Mouse (Mus musculus) ES-Bruce4 (cell line): ENCODE measurements around the gene Psmd5.

ENCODE experiments used
- CTCF ChIP-seq: IDR thresholded peaks from one replicate; pipeline ENCODE4 v1.8.1; 2011; ENCODE audit warnings: low read depth, low read length
- POLR2A ChIP-seq: IDR thresholded peaks from one replicate; pipeline ENCODE4 v1.8.1; 2011; ENCODE audit warnings: low read length; ENCODE audit not compliant: insufficient read depth

DNA sequence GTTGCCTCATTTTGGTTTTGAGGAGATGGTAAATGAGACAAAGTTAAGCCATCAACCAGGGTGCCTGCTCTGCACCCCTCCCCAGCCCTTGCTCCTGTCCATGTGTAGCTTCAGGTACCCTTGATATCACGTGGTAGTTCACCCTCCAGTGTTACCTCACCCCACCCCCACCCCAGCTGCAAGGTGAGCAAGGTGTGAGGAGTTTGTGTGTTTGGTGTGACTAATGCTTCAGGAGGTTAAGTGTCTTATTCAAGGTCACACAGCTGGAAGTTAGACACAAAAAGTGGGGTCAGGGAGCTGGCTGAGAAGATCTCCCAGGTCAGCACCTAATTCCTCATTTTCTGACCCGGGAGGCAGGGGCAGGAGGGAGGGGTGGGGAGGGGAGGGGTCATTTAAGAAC lies 48.0 kb upstream of the Psmd5 start:
- TF ChIP-seq CTCF (no peak), POLR2A (no peak)
